Mouse (Mus musculus): ENCODE measurements around the gene Gm10226. TPM values are rescaled to one million over a fixed set of nuclear protein-coding genes. Genes with fewer than 3 reads are reported as not detected.

The Gm10226 gene
- total RNA-seq, 2 experiments from 2014 or later: 13.3 to 14.0 TPM

Other genes with a start within 250 kb of the Gm10226 start
- gene Zfp51, start 241.5 kb upstream of the Gm10226 start, total RNA-seq (2015): 16.3 and 19.6 TPM in 2 replicates
- gene Zfp51, start 241.5 kb upstream of the Gm10226 start, total RNA-seq (2017): 12.4 and 12.5 TPM in 2 replicates
- gene Zfp53, start 202.9 kb upstream of the Gm10226 start, total RNA-seq (2015): 23.9 and 25.5 TPM in 2 replicates
- gene Zfp53, start 202.9 kb upstream of the Gm10226 start, total RNA-seq (2017): 13.7 and 16.0 TPM in 2 replicates
- 20.2 and 25.4 TPM in 2 replicates for gene Zfp52, start 156.3 kb upstream of the Gm10226 start, total RNA-seq (2015)
- gene Zfp52, start 156.3 kb upstream of the Gm10226 start, total RNA-seq (2017): 31.0 and 36.1 TPM in 2 replicates
- 2.0 and 3.4 TPM in 2 replicates for gene Zfp948, start 124.9 kb upstream of the Gm10226 start, total RNA-seq (2015)
- gene Zfp948, start 124.9 kb upstream of the Gm10226 start, total RNA-seq (2017): 1.8 and 3.0 TPM in 2 replicates
- 9.4 and 10.8 TPM in 2 replicates for gene Zfp983, start 41.2 kb upstream of the Gm10226 start, total RNA-seq (2015)
- gene Zfp983, start 41.2 kb upstream of the Gm10226 start, total RNA-seq (2017): 4.6 and 6.5 TPM in 2 replicates
- gene Zfp760, start 15.9 kb downstream of the Gm10226 start, total RNA-seq (2015): 5.0 and 5.1 TPM in 2 replicates
- gene Zfp760, start 15.9 kb downstream of the Gm10226 start, total RNA-seq (2017): 5.9 and 8.5 TPM in 2 replicates
- 2.8 and 3.1 TPM in 2 replicates for gene Zfp229, start 38.9 kb downstream of the Gm10226 start, total RNA-seq (2015)
- 4.0 and 4.4 TPM in 2 replicates for gene Zfp229, start 38.9 kb downstream of the Gm10226 start, total RNA-seq (2017)
- gene Zfp820, start 153.9 kb downstream of the Gm10226 start, total RNA-seq (2015): 0.47 and 1.4 TPM in 2 replicates
- 0.55 and 0.94 TPM in 2 replicates for gene Zfp820, start 153.9 kb downstream of the Gm10226 start, total RNA-seq (2017)
- 15.0 and 15.5 TPM in 2 replicates for gene Zfp995, start 218.1 kb downstream of the Gm10226 start, total RNA-seq (2015)
- gene Zfp995, start 218.1 kb downstream of the Gm10226 start, total RNA-seq (2017): 12.1 and 13.5 TPM in 2 replicates